Mouse (Mus musculus): ENCODE measurements at regions not wholly inside any gene's neighbourhood (a gene's known extent, or its start where the extent isn't known, plus 50 kb on each side); places are given as distances from the start of the nearest gene placed in this dataset.
"Not testable (repeated sequence)": the region's sequence is repeated elsewhere in the genome, so short reads cannot be mapped to it uniquely, and the experiment has no call there.

DNA sequence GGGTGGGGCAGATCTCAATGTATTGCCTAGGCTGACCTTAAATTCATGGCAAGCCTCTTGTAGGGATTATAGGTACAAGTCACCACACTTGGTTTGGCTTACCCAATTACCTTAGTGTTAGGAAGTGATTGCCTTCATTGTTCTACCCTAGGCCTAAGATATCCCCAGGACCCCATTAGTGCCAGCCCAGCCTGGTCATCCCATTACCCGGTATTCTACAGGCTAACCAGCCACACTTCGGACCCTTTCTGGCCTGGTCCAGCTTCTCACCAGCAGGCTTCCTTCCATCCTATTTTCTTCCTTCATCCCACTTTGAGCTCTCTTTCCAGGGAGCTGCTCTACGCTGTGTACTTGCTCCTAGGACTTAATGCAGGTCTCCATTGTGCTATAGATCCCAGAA is 59.5 kb downstream of the Tex35 start:
- no peak for DNase-seq (ENCODE audit: low spot score in 2 of 2)
- intact Hi-C loops (cut with DNase I): no loop called here

- intact Hi-C loops (cut with DNase I): no loop called here
- no peak for DNase-seq (ENCODE audit: low spot score in 2 of 2)
Observed at GRCm38 (mm10) chr1:157048201-157048923, 60.1 kb downstream of the Tex35 start.

DNA sequence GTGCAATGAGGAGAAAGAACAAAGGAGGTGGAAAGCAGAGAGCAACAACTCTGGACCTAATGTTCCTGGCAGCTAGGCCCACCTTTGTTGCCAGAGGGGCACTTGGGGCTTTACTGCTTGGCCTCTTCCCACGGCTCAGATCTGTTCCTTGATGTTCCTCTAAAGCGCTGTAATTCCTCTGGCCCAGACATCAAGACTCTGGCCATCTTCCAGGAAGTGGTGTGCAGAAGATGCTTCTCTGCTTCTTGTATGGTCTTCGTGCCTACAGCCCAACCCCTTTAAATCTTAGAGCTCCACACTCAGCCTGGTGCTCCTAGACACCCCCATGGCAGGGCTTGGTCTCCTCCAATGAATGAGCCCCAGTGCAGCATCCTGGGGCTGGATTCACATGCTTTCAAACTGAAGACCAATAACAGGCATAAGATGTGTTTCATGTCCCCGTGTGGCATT is 60.7 kb downstream of the Tex35 start:
- intact Hi-C loops (cut with DNase I): no loop called here
- DNase-seq (ENCODE audit: low spot score in 2 of 2): no peak

GRCm38 (mm10) chr1:157046760-157047182 is 61.7 kb downstream of the Tex35 start:
- DNase-seq (ENCODE audit: low spot score in 2 of 2): no peak
- intact Hi-C loops (cut with DNase I): no loop called here

DNA sequence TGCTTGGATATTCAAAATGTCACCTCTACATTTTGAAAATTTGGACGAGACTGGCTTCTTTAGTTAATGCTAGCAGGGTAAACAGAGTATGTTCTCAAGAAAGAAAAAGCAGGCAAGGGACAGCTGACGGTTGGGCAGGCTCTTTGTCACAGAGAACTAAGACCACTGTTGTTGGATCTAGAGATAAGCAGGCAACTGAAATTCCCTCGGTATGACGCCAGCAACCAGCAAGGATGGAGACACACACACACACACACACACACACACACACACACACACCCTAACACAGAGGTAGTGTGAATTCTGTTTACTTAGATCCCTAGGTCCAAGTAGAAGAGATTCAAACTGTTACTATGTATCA is 68.7 kb downstream of the Tex35 start:
- DNase-seq (ENCODE audit: low spot score in 2 of 2): no peak
- intact Hi-C loops (cut with DNase I): no loop called here

DNA sequence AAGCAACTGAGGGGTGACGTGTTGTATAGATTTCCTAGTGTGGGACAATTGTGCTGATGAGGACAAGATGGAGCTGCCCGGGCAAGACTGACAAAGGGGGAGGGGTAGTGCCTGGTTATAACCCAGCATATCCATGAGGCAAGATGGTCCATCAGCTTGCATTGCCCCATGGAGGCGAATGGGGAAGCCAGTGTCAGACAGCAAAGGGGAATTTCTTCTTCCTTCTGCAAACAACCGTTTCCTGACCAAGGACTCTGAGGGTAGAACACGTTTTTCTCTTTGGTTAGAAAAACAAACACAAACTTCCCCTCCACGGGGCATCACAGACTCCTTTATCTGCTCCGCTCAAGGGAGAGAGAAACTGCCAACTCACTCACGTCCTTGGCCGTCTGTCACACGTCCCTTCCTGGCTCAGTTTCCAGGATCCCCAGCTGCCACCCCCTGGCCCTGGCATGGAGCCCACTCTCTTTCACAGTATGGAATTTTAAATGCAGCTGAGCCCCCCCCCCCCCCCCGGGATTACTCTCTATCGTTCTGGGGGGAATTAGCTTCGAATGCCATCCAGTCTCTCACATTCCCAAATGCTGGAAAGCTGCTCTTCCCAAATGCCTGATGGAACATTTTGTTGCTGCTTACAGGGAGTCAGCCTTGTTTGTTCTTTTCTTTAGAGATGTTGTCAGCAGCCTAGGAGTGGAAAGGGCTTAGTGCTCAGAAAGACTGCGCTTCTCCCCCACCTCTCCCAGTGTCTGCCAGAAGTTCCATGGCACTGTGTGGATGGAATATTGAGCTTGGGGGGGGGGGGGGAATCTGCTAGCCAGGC is 69.3 kb downstream of the Tex35 start:
- intact Hi-C loops (cut with DNase I): no loop called here
- DNase-seq (ENCODE audit: low spot score in 2 of 2): peak; percentile 32 to 56

DNA sequence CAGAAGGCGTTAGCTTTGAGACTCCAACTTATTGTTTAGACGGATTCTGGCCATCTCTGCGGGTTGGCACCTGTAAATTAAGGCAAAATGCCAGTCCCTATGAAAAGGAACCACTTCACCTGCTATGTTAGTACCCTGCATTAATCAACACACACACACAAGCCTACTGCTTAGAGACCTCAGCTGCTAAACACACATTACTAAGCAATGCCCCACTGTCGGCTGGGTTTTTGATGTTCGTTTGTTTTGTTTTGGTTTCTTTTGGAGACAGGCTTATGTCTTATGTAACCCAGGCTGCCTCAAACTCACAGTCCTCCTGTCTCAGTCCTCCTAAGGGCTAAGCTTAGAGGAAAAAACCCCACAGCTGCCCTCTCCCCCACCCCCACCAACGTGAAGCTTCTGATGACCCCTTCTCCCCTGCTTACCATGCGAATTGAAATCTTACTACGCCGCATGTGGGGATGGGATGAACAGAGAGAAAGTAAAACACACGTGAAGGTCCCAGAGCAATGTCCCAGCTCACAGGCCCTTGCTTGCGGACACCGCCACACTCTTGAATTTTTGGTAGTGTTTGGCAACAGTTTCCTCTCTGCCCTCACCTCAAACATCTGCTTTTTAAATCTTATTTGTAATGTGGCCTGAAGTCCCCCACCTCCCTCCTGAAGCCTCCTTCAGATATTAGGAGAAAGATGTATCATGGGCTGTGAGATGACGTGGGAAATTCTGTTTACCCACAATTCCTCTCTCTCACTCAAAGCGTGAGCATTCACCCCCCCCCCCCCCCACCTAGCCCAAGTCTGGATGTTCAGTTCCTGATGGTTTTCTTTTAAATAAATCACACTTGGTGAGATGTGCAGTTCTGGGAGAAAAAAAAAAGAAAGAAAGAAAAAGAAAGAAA is 70.1 kb downstream of the Tex35 start:
- DNase-seq (ENCODE audit: low spot score in 2 of 2): no peak
- intact Hi-C loops (cut with DNase I): no loop called here

- DNase-seq (ENCODE audit: low spot score in 2 of 2): no peak
- intact Hi-C loops (cut with DNase I): no loop called here
Observed at GRCm38 (mm10) chr1:157037246-157037991, 71.1 kb downstream of the Tex35 start.

DNA sequence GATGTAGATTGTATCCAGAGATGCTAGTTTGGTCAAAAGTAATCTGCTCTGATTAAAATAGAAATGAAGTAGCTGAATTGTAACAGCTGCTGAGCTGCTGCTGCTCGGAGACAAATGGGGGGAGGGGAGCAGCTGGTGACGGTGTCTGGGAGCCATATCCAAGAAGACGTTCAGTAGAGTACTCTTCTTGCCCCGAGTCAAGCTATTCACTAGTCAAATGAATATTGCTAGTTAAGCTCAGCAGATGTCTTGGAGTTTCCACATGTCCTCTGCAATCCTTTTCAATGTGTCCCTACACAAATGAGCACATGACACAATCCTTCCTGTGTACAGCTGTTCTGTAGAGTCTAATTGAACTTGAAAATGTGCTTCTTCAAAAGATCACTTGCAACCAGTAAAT is 71.7 kb downstream of the Tex35 start:
- intact Hi-C loops (cut with DNase I): no loop called here
- no peak for DNase-seq (ENCODE audit: low spot score in 2 of 2)

- DNase-seq (ENCODE audit: low spot score in 2 of 2); intact Hi-C loops (cut with DNase I): not testable (repeated sequence)
Observed at GRCm38 (mm10) chr1:157035221-157035620, 73.3 kb downstream of the Tex35 start.

DNA sequence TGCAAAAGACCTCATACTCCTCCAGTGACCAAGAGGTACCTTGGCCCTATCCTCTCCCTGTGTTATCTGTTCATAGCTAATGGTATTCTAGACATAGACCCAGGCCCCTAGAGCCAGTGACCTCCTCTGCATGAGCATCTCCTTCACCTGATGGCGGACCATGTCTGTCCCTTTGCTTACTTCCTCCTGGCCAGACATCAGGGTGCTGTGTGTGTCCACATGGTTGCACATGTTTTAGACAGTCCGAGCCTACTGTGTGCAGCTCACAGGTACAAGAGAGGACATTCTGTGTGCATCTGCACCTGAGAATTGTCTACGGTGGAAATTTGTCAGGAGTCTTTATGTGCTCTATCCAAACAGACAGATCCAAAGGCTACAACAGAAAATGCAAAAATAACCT is 79.8 kb downstream of the Tex35 start:
- intact Hi-C loops (cut with DNase I): no loop called here
- DNase-seq (ENCODE audit: low spot score in 2 of 2): no peak

- intact Hi-C loops (cut with DNase I): no loop called here
- DNase-seq (ENCODE audit: low spot score in 2 of 2): no peak
Observed at GRCm38 (mm10) chr1:157027681-157028080, 80.8 kb downstream of the Tex35 start.

DNA sequence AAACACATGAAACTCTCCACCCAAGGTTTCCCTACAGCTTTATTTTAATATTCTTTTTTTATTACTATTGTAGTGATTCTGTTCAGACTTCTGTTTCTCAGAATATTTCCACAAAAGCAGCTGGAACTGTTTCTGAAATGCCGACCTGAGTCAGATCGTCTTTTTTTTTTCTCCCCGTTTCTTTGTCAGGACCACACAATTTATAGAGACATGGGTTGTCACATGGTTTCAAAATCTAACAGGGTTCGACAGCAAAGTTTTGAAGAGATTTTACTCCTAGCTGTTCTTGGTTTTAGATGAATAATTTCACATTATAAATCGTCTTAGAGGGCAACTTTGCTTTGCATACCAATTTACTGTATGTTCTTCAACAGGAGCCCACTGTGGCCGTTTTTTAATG is 84.0 kb upstream of the Ralgps2 start:
- no peak for DNase-seq (ENCODE audit: low spot score in 2 of 2)
- intact Hi-C loops (cut with DNase I): no loop called here

DNA sequence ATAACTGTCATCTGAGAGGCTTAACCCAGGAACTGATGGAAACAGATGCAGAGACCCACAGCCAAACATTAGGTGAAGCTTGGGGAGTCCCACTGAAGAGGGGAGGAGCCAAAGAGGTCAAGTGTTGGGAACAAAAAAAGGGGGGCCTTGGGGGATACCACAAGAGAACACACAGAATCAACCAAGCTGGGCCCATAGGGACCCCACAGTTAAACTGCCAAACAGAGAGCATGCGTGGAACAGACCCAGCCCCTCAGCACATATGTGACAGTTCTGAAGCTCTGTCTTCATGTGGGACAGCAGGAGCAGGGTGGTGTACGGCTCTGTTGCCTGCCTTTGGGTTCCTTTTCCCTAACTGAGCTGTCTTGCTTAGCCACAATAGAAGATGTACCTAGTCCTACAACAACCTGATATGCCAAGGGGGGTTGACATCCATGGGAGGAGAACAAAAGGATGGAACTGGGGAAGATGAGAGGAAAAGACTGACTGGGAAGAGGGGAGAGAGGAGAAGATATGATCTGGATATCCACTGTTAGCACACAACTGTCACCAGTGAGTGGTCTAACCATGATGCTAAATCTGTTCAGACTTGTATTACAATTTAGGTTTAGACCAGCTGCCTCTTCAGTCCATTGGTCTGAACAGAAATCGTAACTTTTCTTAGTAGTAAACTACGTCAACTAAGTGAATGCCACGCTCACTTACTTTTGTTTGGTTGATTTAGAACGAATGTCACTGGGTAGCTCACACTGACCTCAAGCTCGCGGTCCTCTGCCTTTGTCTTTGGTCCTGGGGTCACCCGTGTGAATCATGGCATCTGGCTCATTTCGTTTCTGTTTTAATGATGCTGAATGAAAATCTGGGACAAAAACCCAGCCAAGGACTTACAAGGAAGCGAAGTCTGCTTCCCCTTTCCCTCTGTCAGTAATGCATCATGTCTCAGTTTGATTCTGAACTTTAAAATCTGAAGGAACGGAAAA is 83.3 kb upstream of the Ralgps2 start:
- no peak for DNase-seq (ENCODE audit: low spot score in 2 of 2)
- intact Hi-C loops (cut with DNase I): no loop called here

- intact Hi-C loops (cut with DNase I): no loop called here
- DNase-seq (ENCODE audit: low spot score in 2 of 2): peak in 1 of 2 experiments; percentile 33
Observed at GRCm38 (mm10) chr1:157019892-157020291, 80.5 kb upstream of the Ralgps2 start.

DNA sequence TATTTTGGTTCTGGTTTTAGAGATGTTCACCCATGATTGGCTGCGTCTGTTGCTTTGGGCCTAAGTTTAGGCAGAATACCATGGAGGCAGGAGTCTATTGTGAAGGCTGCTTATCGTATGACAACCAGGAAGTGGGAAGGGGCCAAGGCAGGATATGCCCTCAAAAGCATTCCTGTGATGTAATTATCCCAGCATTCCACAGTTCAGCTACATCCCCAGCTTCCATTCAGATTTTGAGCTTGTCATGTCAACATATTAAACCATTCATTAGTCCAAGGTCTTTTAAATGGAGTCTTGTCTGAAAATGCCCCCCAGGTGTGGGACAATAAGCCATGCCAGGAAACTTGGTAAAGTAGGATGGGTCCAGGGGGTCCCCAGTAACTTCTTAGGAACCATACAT is 79.3 kb upstream of the Ralgps2 start:
- intact Hi-C loops (cut with DNase I): no loop called here
- no peak for DNase-seq (ENCODE audit: low spot score in 2 of 2)

DNA sequence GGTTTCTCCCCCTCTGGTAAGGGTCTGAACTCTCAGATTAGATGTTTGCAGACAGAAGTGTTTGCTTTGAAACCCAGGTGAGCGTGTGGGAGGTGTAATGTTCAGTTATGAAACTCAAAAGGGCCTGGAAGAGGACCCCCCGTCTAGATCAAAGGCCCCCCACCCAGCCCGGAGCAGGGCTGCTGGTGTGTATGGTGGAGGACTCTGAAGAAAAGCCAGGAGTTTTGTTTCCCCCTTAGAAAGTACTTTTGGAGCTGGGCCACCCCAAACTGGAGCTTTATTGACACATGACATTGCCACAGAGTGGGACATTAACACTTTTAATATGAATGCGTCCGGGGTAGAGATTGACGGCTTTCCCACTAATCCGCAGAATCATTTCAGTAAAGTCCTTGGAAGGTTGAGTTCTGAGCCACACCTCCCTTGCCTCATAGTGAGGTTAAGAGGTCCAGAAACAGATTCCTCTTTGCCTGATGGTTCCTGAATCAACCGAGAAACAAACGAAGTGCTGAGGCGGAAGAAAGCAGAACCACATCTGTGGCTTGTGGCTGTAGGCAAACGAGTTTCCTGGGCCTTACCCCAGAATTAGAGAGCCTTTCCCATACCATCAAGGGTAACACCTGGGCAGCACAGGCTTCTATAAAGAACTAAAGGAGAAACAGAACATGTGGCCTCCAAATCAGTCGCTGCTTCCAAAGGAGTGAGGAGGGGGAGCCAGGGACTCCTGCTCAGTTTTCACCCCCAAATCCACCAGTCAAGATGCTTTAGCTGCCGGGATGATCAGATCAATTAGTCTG is 78.0 kb upstream of the Ralgps2 start:
- DNase-seq (ENCODE audit: low spot score in 2 of 2): no peak
- intact Hi-C loops (cut with DNase I): no loop called here

- intact Hi-C loops (cut with DNase I): no loop called here
- DNase-seq (ENCODE audit: low spot score in 2 of 2): no peak
Observed at GRCm38 (mm10) chr1:157016625-157017024, 77.2 kb upstream of the Ralgps2 start.
